Mouse (Mus musculus): ENCODE data around the gene Cdc37l1.

GRCm38 (mm10) chr19:29014466-29015055, 24.4 kb downstream of the Cdc37l1 start:
- TF ChIP-seq MAFK (IDR thresholded peaks at IDR 0.05; ENCODE audit: insufficient read depth, low read depth, low read length) = no peak
- no peak for TF ChIP-seq HCFC1 (IDR thresholded peaks at IDR 0.05; ENCODE audit: borderline replicate concordance, insufficient read depth, low read length)
- TF ChIP-seq CHD2 (IDR thresholded peaks at IDR 0.05; ENCODE audit: low read depth, low read length) = no peak
- TF ChIP-seq ZC3H11A (IDR thresholded peaks at IDR 0.05; ENCODE audit: borderline replicate concordance, low read depth, low read length) = no peak
- no peak for TF ChIP-seq ZNF384 (IDR thresholded peaks at IDR 0.05; ENCODE audit: low read depth, low read length)

Measured in ES-E14 (cell line).